Mouse (Mus musculus) Muller cell, postnatal 12 days (primary cell): ENCODE measurements around the gene Tpk1.

Experiments
- DNase-seq: peaks from one replicate; pipeline ENCODE4 v3.0.0-alpha.2; 2015; ENCODE audit errors: inconsistent ontology term

The Tpk1 gene

GRCm38 (mm10) chr6:43665677-43666546, at the start of gene Tpk1:
Gene Tpk1 (minus strand): TSS chr6:43666278.
- peak; percentile 97 for DNase-seq

- DNase-seq, result no peak
Observed at GRCm38 (mm10) chr6:43702810-43703614, 36.9 kb upstream of the Tpk1 start.

- DNase-seq, result no peak
Observed at GRCm38 (mm10) chr6:43691863-43692262, 25.8 kb upstream of the Tpk1 start.

GRCm38 (mm10) chr6:43685985-43686384, 19.9 kb upstream of the Tpk1 start:
- DNase-seq, result peak; percentile 35

- DNase-seq, result no peak
Observed at GRCm38 (mm10) chr6:43682535-43682934, 16.5 kb upstream of the Tpk1 start.

GRCm38 (mm10) chr6:43678689-43679212, 12.7 kb upstream of the Tpk1 start:
- no peak for DNase-seq

- no peak for DNase-seq
Observed at GRCm38 (mm10) chr6:43677566-43677965, 11.5 kb upstream of the Tpk1 start.

- DNase-seq, result no peak
Observed at GRCm38 (mm10) chr6:43676139-43676538, 10.1 kb upstream of the Tpk1 start.

GRCm38 (mm10) chr6:43674986-43675760, 9.1 kb upstream of the Tpk1 start:
- no peak for DNase-seq

GRCm38 (mm10) chr6:43670939-43671338, 4.9 kb upstream of the Tpk1 start:
- DNase-seq, result no peak

GRCm38 (mm10) chr6:43667681-43668080, 1.6 kb upstream of the Tpk1 start:
- DNase-seq, result no peak

GRCm38 (mm10) chr6:43666611-43667400, 728 bp upstream of the Tpk1 start:
- DNase-seq, result no peak

- DNase-seq, result no peak
Observed at GRCm38 (mm10) chr6:43661822-43662221, 4.3 kb downstream of the Tpk1 start.

- DNase-seq, result no peak
Observed at GRCm38 (mm10) chr6:43658290-43658689, 7.8 kb downstream of the Tpk1 start.

GRCm38 (mm10) chr6:43657845-43658244, 8.2 kb downstream of the Tpk1 start:
- DNase-seq, result no peak

GRCm38 (mm10) chr6:43654876-43655456, 11.1 kb downstream of the Tpk1 start:
- no peak for DNase-seq

- no peak for DNase-seq
Observed at GRCm38 (mm10) chr6:43649516-43649915, 16.6 kb downstream of the Tpk1 start.

GRCm38 (mm10) chr6:43645674-43646073, 20.4 kb downstream of the Tpk1 start:
- DNase-seq, result no peak

- no peak for DNase-seq
Observed at GRCm38 (mm10) chr6:43645105-43645504, 21.0 kb downstream of the Tpk1 start.

- DNase-seq, result no peak
Observed at GRCm38 (mm10) chr6:43643718-43644117, 22.4 kb downstream of the Tpk1 start.

- DNase-seq, result no peak
Observed at GRCm38 (mm10) chr6:43642375-43642774, 23.7 kb downstream of the Tpk1 start.
